Mouse (Mus musculus) MEL-GATA-1-ER (cell line): Measurements from ENCODE around the gene Gm38119.
"Not testable (repeated sequence)": the region's sequence is repeated elsewhere in the genome, so short reads cannot be mapped to it uniquely, and the experiment has no call there.

Source experiments
- DNase-seq: peaks from one replicate; pipeline ENCODE4 v3.0.0-alpha.2; 2012; ENCODE audit warnings: low read depth; ENCODE audit errors: extremely low read depth

Gm38119 gene

DNA sequence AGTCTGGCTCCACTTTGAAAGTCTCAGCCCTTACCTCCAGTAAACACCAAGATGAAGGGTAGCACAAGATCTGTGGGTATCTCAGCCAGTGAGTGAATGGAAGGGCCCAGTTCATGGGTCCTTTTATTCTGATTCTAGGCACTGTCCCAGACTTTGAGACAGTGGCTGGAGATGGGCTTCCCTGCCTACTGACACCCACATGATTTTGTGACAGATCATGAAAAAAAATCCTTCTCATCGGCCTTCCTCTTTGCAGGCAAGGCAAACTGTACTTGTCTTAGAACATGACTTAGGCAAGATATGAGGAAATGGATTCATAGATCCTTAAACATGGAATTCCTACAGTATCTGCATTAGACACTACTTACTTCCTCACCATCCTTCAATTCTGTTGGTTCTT, at the start of gene Gm38119:
TSS of gene Gm38119 (minus strand) at position 101 of the 400 bp plus-strand sequence.
- no peak for DNase-seq

DNA sequence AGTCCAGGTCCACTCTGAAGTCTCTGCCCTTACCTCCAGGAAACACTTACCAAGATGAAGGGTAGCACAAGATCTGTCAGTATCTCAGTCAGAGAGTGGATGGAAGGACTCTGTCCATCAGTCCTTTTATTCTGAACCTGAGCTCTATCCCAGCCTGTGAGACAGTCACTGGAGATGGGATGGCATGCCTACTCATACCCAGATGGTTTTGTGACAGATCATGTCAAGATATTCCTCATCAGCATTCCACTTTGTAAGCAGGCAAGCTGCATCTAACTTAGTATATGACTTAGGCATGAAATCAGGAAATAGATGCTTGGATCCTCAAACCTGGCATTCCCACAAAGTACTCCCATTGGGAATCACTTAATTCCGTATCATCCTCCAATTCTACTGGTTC, 39.9 kb upstream of the Gm38119 start, which contains the start of gene Lce1i:
TSS of gene Lce1i (minus strand) at position 101 of the 400 bp plus-strand sequence.
- DNase-seq, result no peak

DNA sequence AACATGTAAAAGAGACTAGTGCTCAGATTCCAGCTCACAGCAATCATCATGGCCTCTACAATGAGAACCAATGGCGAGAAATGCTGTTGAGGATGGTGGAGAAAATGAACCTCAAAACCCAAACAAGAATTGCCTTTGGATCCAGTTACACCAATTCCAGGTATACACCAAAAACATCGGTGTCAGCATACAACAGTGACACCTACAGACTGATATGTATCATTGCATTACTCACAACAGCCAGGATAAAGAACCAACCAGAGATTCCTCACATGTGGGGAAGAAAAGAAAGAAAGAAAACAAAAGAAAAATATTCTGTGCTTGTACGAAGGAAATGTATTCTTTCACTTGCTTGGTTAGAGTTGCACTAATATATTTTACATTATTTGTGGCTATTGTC, 32.7 kb upstream of the Gm38119 start:
- DNase-seq, result no peak

- DNase-seq, result no peak
Observed at GRCm38 (mm10) chr3:92764965-92765364, 26.1 kb upstream of the Gm38119 start, which contains the start of gene Lce1h. TSS of gene Lce1h (minus strand) at chr3:92765065.

DNA sequence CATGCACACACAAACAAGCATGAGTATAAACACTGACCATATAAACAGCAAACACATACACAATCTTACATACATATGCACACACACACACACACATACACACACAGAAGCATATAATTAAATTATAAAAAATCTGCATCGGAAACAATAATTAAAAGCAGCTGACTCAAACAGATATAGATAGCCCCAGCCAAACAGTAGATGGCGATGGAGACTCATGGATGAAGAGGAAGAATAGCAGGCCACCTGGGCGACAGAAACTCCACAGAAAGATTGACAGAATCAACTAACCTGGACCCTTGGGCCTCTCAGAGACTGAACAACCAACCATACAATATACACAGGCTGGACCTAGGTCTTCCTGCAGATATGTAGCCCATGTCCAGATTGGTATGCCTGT, 14.3 kb upstream of the Gm38119 start:
- no peak for DNase-seq

DNA sequence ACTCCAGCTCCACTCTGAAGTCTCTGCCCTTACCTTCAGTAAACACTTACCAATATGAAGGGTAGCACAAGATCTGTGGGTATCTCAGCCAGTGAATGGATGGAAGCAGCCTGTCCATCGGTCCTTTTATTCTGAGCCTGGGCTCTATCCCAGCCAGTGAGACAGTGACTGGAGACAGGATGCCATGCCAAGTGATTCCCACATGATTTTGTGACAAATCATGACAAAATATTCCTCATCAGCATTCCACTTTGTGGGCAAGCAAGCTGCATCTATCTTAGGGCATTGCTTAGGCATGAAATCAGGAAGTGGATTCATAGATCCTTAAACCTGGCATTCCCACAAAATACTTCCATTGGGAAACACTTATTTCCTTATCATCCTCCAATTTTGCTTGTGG, 13.3 kb upstream of the Gm38119 start, which contains the start of gene Lce1g:
TSS of gene Lce1g (minus strand) at position 101 of the 400 bp plus-strand sequence.
- DNase-seq, result no peak

- DNase-seq, result no peak
Observed at GRCm38 (mm10) chr3:92722631-92723030, 16.3 kb downstream of the Gm38119 start.

DNA sequence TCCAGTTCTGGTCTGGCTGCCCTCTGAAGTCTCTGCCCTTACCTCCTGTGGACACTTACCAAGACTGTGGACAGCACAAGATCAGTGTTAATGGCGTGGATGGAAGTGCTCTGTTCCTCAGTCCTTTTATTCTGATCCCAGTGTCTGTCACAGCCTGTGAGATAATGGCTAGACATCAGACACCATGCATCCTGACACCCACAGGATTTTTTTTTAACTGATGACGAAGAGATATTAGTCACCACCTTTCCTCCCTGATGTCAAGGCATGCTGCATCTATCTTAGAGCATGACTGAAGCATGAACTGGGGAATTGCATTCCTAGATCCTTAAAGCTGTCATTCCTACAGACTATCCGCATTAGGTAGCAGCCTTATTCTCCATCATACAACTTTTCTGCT, 18.6 kb downstream of the Gm38119 start, which contains the start of gene Lce1f:
TSS of gene Lce1f (minus strand) at position 101 of the 400 bp plus-strand sequence.
- DNase-seq, result no peak

DNA sequence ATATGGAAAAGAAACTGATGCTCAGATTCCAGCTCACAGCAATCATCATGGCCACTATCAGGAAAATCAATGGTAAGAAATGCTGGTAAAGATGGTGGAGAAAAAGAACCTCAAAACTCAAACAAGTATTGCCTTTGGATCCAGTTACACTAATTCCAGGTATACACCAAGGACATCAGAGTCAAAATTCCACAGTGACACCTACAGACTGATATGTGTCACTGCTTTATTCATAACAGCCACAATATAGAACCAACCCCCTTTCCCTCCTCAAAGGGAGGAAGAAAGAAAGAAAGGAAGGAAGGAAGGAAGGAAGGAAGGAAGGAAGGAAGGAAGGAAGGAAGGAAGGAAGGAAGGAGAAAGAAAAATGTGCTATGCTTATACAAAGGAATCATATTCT, 23.8 kb downstream of the Gm38119 start:
- no peak for DNase-seq

GRCm38 (mm10) chr3:92708974-92709373, 29.9 kb downstream of the Gm38119 start, which contains the start of gene Lce1e:
TSS of gene Lce1e (minus strand) at chr3:92709074.
- DNase-seq, result no peak

DNA sequence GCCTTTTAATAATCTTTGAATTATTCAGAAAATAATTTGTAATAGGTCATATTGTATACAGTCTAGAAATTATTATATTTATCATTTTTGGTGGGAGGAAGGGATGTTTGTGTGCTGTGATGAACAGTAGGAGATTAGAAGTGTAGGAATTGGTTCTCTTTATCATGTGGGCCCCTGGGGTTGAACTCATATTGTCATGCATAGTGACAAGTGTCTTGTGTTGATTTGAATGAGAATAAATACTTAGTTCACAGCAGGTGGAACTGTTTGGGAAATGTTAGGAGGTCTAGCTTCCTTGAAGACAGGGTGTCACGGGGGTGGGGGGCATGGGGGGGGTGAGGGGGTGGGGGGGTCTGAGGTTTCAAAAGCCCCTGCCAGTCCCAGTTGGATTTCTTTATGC, 44.3 kb downstream of the Gm38119 start:
- DNase-seq, result no peak

DNA sequence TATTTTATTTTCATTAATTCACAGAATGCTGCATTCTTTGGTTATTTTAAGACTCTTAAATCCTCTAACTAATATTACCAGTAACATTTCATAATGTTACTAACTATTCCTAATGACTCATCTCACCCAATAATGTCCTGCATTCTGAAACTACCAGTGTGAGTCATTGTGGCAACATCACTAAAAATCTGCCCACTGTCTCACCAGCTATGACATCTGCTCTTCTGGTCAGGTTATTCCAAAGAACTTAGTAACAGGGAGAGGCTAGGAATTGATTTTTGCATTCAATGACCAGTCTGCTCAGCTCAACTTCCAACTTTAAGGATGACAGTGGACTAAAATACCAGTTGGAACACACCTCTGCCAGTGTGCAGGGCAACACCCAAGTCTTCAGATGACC, 47.2 kb downstream of the Gm38119 start:
- no peak for DNase-seq

GRCm38 (mm10) chr3:92689154-92689553, 49.7 kb downstream of the Gm38119 start:
- not testable (repeated sequence) for DNase-seq
